In the genomic region with DNA sequence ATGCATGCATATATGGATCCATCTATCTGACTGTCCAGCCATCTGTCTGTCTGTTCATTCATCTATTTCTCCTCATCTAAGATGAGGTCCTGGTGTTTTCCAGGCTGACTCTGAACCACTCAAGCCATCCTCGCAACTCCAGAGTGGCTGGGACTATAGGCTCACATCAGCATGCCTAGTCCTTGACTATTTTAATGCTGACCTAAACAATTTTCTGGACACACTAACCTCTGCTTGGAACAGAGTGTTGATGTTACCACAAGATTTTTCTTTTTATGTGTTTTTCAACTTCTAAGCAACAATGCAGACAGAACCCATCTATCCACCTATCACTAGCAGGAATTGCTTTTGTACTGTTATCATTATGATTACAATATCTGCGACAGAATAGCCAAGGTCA, we compare ENCODE assay signal across 28 mouse cellular contexts.
"Had no signal": no experiment of that assay in that cellular context is flagged by ENCODE, and none has a peak within 500 bp of the region (broad histone marks: within the 10 kb centered on the region; RNA-seq: fewer than 3 reads in every experiment).

No protein-coding gene starts in this region.

- H3K27me3 ChIP-seq: heart, embryonic 13.5 days; heart, embryonic 15.5 days; hindbrain, embryonic 12.5 days; hindbrain, embryonic 13.5 days; hindbrain, embryonic 15.5 days; intestine, embryonic 15.5 days; kidney, embryonic 15.5 days had no signal

- H3K9me3 ChIP-seq: heart, embryonic 12.5 days; heart, embryonic 13.5 days; heart, embryonic 15.5 days; hindbrain, embryonic 10.5 days; hindbrain, embryonic 12.5 days; hindbrain, embryonic 13.5 days; hindbrain, embryonic 15.5 days; intestine, embryonic 15.5 days; kidney, embryonic 15.5 days had no signal

- H3K9ac ChIP-seq: heart, embryonic 12.5 days; heart, embryonic 13.5 days; heart, embryonic 15.5 days; hindbrain, embryonic 12.5 days; hindbrain, embryonic 13.5 days; hindbrain, embryonic 14.5 days; hindbrain, embryonic 15.5 days; intestine, embryonic 15.5 days; kidney, embryonic 15.5 days had no signal

- H3K4me3 ChIP-seq: heart, embryonic 12.5 days; heart, embryonic 13.5 days; heart, embryonic 15.5 days; hindbrain, embryonic 10.5 days; hindbrain, embryonic 12.5 days; hindbrain, embryonic 13.5 days; hindbrain, embryonic 15.5 days; intestine, embryonic 15.5 days; kidney, embryonic 15.5 days; left cerebral cortex, adult 2 months had no signal

- DNase-seq: heart, postnatal 10 days; heart, postnatal 14 days; heart, postnatal 36 days; kidney, adult 11 months; kidney, adult 18-20 months; kidney, adult 2 months; kidney, adult 8-10 months; kidney, adult 9 months; kidney, postnatal 10 days; kidney, postnatal 14 days; kidney, postnatal 25 days; kidney, postnatal 36 days; kidney, postnatal 4 days; layer of hippocampus, adult 9-11 months; layer of hippocampus, postnatal 36 days had no signal

- H3K27ac ChIP-seq: heart, embryonic 13.5 days; heart, embryonic 15.5 days; hindbrain, embryonic 10.5 days; hindbrain, embryonic 12.5 days; hindbrain, embryonic 13.5 days; hindbrain, embryonic 14.5 days; hindbrain, embryonic 15.5 days; intestine, embryonic 15.5 days; kidney, embryonic 15.5 days; kidney, postnatal 0 days; left cerebral cortex, adult 2 months had no signal

- H3K36me3 ChIP-seq: heart, embryonic 12.5 days; heart, embryonic 13.5 days; heart, embryonic 15.5 days; hindbrain, embryonic 10.5 days; hindbrain, embryonic 12.5 days; hindbrain, embryonic 13.5 days; hindbrain, embryonic 15.5 days; intestine, embryonic 15.5 days; kidney, embryonic 15.5 days had no signal

- H3K4me2 ChIP-seq: heart, embryonic 11.5 days; heart, embryonic 12.5 days; heart, embryonic 13.5 days; heart, embryonic 15.5 days; hindbrain, embryonic 12.5 days; hindbrain, embryonic 13.5 days; hindbrain, embryonic 14.5 days; hindbrain, embryonic 15.5 days; kidney, embryonic 15.5 days had no signal
